Mouse (Mus musculus) hindbrain, embryonic 15.5 days (tissue): ENCODE results near the gene Akt2. TPM values are rescaled to one million over a fixed set of nuclear protein-coding genes. Genes with fewer than 3 reads are reported as not detected.

Experiments
- ATAC-seq: fragments of 200-750 bp; cut with Nextera tagmentation; 2 replicates; pipeline ENCODE4 v1.8.0; 2017; ENCODE audit warnings: low read depth, moderate number of reproducible peaks, moderate TSS enrichment; ENCODE audit not compliant: low FRiP score
- H3K27ac ChIP-seq: fragments of 300-500 bp; sonication (generic); replicated peaks from 2 replicates; pipeline ENCODE4 v1.5.1; 2015; ENCODE audit warnings: mild to moderate bottlenecking, inconsistent platforms
- H3K27me3 ChIP-seq: fragments of 300-500 bp; sonication (generic); 2 replicates; pipeline ENCODE4 v1.6.1; 2015; ENCODE audit warnings: control low read depth, inconsistent platforms
- H3K36me3 ChIP-seq: fragments of 300-500 bp; sonication (generic); 2 replicates; pipeline ENCODE4 v1.6.1; 2015; ENCODE audit warnings: control low read depth, inconsistent platforms
- H3K4me1 ChIP-seq: fragments of 300-500 bp; sonication (generic); replicated peaks from 2 replicates; pipeline ENCODE4 v1.6.1; 2015; ENCODE audit warnings: control low read depth, inconsistent platforms
- H3K4me2 ChIP-seq: fragments of 300-500 bp; sonication (generic); 2 replicates; pipeline ENCODE4 v1.6.1; 2015; ENCODE audit warnings: moderate library complexity, mild to moderate bottlenecking, inconsistent platforms
- H3K4me3 ChIP-seq: fragments of 300-500 bp; sonication (generic); 2 replicates; pipeline ENCODE4 v1.5.1; 2015; ENCODE audit warnings: mild to moderate bottlenecking, inconsistent platforms
- H3K9ac ChIP-seq: fragments of 300-500 bp; sonication (generic); 2 replicates; pipeline ENCODE4 v1.6.1; 2015; ENCODE audit warnings: inconsistent platforms
- H3K9me3 ChIP-seq: fragments of 300-500 bp; sonication (generic); 2 replicates; pipeline ENCODE4 v1.6.1; 2016; ENCODE audit warnings: control low read depth, inconsistent platforms
- WGBS: fragments of 180-500 bp; shearing (Covaris S2); methylation state at CpG from one replicate; pipeline ENCODE4 v1.1.7; 2015; 5-methylcytosine and 5-hydroxymethylcytosine counted together
- polyA plus RNA-seq: library from polyadenylated mRNA; unstranded; fragments of >200 nt; fragmentation: Nextera tagmentation; extraction: Ambion mirVana; gene quantifications from 2 replicates; pipeline ENCODE4 v1.2.1, GENCODE M21; 2015

The Akt2 gene
- polyA plus RNA-seq, 1 experiment from 2014 or later, result 74.2 TPM

DNA sequence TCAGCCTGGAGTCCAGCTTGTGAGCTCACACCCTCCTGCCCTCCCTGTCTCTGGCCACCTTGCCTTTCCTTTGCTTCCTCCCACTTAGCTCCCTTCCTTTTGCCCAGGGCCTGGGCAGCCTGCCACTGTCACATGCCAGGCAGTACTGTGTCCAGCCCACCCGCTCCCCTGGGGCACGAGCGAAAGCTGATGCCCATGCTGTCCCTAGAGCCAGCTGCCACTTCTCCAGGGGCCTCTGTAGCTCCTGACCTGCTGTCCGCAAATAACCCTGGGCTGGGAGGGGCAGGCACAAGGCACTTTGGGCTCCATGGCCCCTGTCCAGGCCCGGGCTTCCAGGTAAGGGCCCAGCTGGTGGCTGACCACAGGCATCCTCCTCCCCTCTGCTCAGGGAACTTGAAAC, 16.2 kb downstream of the Akt2 start:
- 45% methylated on average over 5 of the region's 5 CpGs for WGBS

DNA sequence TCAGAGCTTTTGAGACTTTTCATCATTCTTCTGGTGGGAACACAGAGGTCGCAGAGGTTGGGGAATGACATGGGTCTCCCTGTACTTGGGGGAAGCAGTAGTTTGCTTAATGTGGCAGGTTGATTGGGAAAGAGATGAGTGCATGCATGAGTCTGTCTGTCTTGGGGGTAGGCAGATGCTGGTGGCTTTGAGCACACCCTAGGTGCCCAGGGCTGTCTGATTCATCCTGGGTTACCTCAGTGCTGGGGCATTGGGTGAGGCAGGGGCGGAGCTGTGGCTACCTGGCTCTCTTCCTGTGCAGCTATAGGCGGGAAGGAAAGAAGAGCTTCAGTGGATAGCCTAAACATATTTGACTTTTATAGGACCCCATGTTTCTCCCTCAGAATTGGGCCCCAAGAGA, 16.8 kb downstream of the Akt2 start:
- Histone ChIP-seq H3K27ac (0 out of 2 replicates have a peak overlapping the region, but pooled peaks have one; percentile 62), H3K4me2 (no peak overlapping the region), H3K9ac (no peak overlapping the region), H3K9me3 (no peaks in the 10 kb centered on the region), H3K36me3 (peaks cover 14% of the 10 kb centered on the region; the same call in 1 of the 2 replicates), H3K4me3 (no peak overlapping the region), H3K4me1 (peaks cover 57% of the 10 kb centered on the region), H3K27me3 (no peaks in the 10 kb centered on the region)
- ATAC-seq, result no peak
- WGBS, result 86% methylated on average over 3 of the region's 3 CpGs

More for the DNA sequence above, 16.2 kb downstream of the Akt2 start:
- no peak overlapping the region for H3K4me2 ChIP-seq
- H3K9me3 ChIP-seq, result no peaks in the 10 kb centered on the region
- no peak overlapping the region for H3K4me3 ChIP-seq
- H3K27ac ChIP-seq, result peak overlapping the region; percentile 62; the same call in 1 of the 2 replicates
- peaks cover 52% of the 10 kb centered on the region for H3K4me1 ChIP-seq
- H3K9ac ChIP-seq, result no peak overlapping the region
- ATAC-seq, result peak; percentile 65; the same call in 1 of the 2 replicates
- no peaks in the 10 kb centered on the region for H3K27me3 ChIP-seq
- H3K36me3 ChIP-seq, result peaks cover 14% of the 10 kb centered on the region; the same call in 1 of the 2 replicates

- H3K9ac ChIP-seq, result no peak overlapping the region
- H3K4me3 ChIP-seq, result no peak overlapping the region
- 92% methylated on average over 4 of the region's 4 CpGs for WGBS
- H3K9me3 ChIP-seq, result no peaks in the 10 kb centered on the region
- H3K27ac ChIP-seq, result no peak overlapping the region
- H3K27me3 ChIP-seq, result no peaks in the 10 kb centered on the region
- H3K36me3 ChIP-seq, result peaks cover 14% of the 10 kb centered on the region; the same call in 1 of the 2 replicates
- no peak for ATAC-seq
- no peak overlapping the region for H3K4me2 ChIP-seq
- peaks cover 59% of the 10 kb centered on the region for H3K4me1 ChIP-seq
Observed at GRCm38 (mm10) chr7:27609285-27609684, 17.9 kb downstream of the Akt2 start.

DNA sequence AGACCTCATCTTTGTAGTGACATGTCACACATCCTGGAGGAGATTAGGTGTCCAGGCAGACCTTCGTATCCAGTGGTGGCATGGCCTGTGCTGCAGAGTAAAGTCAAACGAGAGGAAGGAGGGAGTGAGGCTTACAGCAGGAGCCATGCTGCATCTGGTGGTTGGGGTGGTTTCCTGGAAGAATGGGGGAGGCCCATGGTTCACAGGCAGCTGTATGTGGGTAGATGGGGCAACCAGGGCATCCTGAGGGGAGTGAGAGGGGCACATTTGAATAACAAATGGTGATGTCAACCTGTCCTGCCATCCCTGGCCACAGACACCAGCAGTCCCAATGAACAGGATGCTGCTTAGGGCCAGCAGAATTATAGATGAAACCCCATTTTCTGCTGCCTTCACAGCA, 18.3 kb downstream of the Akt2 start:
- H3K36me3 ChIP-seq, result peaks cover 14% of the 10 kb centered on the region; the same call in 1 of the 2 replicates
- WGBS, result 82% methylated on average over 2 of the region's 2 CpGs
- no peaks in the 10 kb centered on the region for H3K27me3 ChIP-seq
- no peaks in the 10 kb centered on the region for H3K9me3 ChIP-seq
- H3K4me3 ChIP-seq, result no peak overlapping the region
- H3K27ac ChIP-seq, result no peak overlapping the region
- peaks cover 59% of the 10 kb centered on the region for H3K4me1 ChIP-seq
- no peak overlapping the region for H3K9ac ChIP-seq
- no peak overlapping the region for H3K4me2 ChIP-seq
- no peak for ATAC-seq

DNA sequence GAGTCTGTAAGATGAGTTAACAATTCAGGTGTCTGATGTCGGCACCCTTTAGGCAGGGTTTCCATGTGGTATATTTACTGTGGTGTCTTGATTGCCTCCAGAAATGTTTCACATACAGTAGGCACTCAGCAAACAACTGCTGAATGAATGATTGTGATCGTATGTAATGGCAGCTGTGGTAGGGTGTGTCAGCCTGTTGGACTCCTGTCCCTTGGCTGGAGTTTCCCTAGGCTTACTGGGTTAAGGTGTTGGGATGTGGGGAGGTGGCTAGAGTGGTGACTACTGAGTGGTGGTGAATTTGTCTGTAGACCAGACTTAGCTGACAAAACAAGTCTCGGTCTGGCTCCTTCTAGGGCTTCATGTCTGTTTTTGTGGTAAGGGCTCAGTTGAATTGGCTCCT, 19.0 kb downstream of the Akt2 start:
- Histone ChIP-seq H3K4me3 (no peak overlapping the region), H3K36me3 (peaks cover 14% of the 10 kb centered on the region; the same call in 1 of the 2 replicates), H3K4me2 (no peak overlapping the region), H3K9ac (no peak overlapping the region), H3K4me1 (peaks cover 58% of the 10 kb centered on the region), H3K27me3 (no peaks in the 10 kb centered on the region), H3K9me3 (no peaks in the 10 kb centered on the region), H3K27ac (no peak overlapping the region; the same call in 1 of the 2 replicates)
- ATAC-seq, result no peak
- WGBS, result 96% methylated on average over 3 of the region's 3 CpGs

DNA sequence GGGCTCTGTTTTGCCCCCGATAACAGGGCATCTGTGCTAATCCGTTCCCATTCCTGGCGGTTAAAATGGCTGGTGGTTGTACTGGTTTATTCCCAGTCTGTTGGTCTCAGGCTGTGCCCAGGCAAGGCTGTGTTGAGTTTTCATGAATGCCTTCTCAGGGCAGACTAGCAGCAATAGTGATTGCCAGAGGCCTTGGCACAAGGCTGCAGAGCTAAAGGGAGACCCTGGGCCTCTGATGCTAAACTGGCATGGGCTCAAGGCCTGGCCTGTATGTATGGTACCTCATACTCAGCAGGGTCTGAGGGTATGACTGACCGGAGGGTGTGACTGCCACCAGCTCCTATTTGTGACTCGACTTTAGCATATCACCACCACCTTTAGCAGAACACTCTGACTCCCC, 19.5 kb downstream of the Akt2 start:
- Histone ChIP-seq H3K4me1 (peaks cover 53% of the 10 kb centered on the region), H3K9me3 (no peaks in the 10 kb centered on the region), H3K4me3 (no peak overlapping the region)

DNA sequence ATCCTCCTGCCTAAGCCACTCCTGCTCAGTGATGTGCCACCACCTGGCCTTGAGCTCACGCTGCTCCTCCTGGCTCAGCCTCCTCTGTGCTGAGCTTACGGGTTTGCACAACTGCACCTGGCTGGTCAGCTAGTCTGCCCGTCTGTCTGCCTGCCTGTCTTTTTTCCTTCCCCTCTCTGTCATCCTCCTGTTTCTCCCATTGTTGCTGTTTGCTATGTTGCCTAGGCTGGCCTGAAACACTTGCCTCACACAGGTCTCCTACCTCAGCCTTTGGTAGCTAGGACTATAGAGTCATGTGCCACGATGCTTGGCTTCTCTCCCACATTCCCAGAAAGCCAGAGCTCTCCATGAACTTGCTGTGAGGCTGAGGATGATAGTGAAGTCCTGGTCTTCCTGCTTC, 21.6 kb downstream of the Akt2 start:
- H3K4me2 ChIP-seq, result no peak overlapping the region
- H3K27ac ChIP-seq, result peak overlapping the region; percentile 56
- H3K36me3 ChIP-seq, result peaks cover 30% of the 10 kb centered on the region
- H3K9me3 ChIP-seq, result no peaks in the 10 kb centered on the region
- H3K9ac ChIP-seq, result no peak overlapping the region
- H3K4me1 ChIP-seq, result peaks cover 32% of the 10 kb centered on the region
- H3K4me3 ChIP-seq, result no peak overlapping the region
- no peaks in the 10 kb centered on the region for H3K27me3 ChIP-seq
- no peak for ATAC-seq
- 59% methylated on average over 4 of the region's 4 CpGs for WGBS

More for the DNA sequence above, 19.5 kb downstream of the Akt2 start:
- no peak overlapping the region for H3K4me2 ChIP-seq
- WGBS, result 77% methylated on average over 5 of the region's 5 CpGs
- no peak for ATAC-seq
- H3K27me3 ChIP-seq, result no peaks in the 10 kb centered on the region
- no peak overlapping the region for H3K9ac ChIP-seq
- peaks cover 14% of the 10 kb centered on the region; the same call in 1 of the 2 replicates for H3K36me3 ChIP-seq
- no peak overlapping the region; the same call in 1 of the 2 replicates for H3K27ac ChIP-seq

DNA sequence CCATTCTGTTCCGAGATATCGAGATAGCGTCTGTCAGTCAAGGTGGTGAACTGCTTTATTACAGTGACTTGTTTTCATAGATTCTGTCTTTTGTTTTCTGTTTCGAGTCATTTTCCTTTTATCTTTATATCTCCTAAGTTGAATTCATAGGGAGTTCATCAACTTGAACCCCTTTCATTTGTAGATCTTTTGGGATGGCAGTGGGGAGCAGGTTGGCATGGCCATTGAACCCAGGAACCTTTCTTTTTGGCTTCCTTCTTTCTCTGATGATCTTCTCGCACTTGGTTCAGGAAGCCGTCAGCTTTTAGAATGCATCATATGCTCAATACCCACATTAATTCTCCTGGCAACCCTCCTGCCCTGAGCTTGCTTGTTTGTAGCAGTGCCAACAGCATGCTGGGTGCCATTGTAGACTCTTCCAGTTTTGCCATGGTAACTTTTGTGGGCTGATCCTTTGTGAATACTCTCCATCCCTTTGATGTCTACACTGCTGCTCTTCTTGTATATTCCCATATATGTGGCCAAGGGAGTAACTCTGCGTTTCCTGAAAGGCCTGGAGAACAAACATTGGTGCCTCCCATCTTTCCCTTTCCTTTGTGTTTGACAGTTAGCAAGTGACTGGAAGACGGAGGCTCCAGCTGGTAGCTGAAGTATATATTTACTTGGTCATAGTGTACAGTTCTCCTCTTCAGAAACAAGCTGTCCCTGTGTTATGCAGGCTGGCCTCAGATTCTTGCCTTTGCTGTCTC, 22.6 kb downstream of the Akt2 start:
- Histone ChIP-seq H3K4me3 (no peak overlapping the region), H3K9me3 (no peaks in the 10 kb centered on the region), H3K9ac (no peak overlapping the region), H3K27me3 (no peaks in the 10 kb centered on the region), H3K27ac (peak overlapping the region; percentile 56), H3K36me3 (peaks cover 35% of the 10 kb centered on the region), H3K4me2 (0 out of 2 replicates have a peak overlapping the region, but pooled peaks have one; percentile 7), H3K4me1 (peaks cover 29% of the 10 kb centered on the region)
- 30% methylated on average over 8 of the region's 8 CpGs for WGBS
- peak; percentile 81 for ATAC-seq

DNA sequence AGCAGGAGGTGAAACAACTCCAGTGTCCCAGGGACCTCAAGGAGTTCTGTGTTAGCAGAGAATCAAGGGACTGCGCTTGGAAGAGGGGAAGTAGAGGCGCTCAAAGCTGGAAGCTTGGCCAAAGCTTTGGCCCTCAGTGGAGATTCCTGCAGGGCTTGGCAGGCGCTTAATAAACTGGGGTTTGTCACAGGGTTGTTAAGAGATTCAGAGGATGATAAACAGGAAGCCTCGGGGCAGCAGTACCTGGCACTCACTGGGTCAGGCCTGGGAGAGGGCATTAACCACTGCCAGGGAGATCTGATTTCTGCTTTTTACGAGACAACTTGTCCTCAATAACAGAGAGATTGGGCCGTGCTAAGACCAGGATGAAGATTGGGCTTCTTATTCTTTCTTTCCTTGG, 29.7 kb downstream of the Akt2 start:
- Histone ChIP-seq H3K4me1 (no peaks in the 10 kb centered on the region), H3K9ac (no peak overlapping the region), H3K9me3 (no peaks in the 10 kb centered on the region), H3K27ac (no peak overlapping the region), H3K4me2 (no peak overlapping the region), H3K27me3 (no peaks in the 10 kb centered on the region), H3K36me3 (peaks cover 37% of the 10 kb centered on the region), H3K4me3 (no peak overlapping the region)
- no peak for ATAC-seq
- 80% methylated on average over 6 of the region's 6 CpGs for WGBS

DNA sequence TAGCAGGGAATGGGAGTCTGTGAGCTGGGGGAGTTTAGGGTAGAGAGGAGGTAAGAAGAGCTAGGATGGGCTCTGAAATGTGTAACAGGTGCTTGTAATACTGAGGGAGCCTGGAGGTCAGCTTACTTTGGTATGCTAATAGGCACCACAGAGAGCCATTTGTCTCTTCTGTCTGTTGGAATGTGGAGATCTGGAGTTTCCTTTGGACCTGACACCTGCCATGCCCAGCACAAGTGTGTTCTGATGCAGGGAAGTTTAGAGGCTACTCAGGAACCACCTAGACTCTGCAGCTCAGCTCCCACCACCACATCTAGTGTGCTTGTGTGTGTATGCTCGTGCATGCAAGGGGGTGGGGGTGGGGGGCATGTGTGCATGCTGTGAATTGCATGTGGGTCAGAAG, 30.9 kb downstream of the Akt2 start:
- Histone ChIP-seq H3K9ac (no peak overlapping the region), H3K4me2 (no peak overlapping the region), H3K27ac (no peak overlapping the region), H3K4me3 (no peak overlapping the region), H3K27me3 (no peaks in the 10 kb centered on the region), H3K36me3 (peaks cover 35% of the 10 kb centered on the region), H3K4me1 (no peaks in the 10 kb centered on the region), H3K9me3 (no peaks in the 10 kb centered on the region)
- WGBS, result 69% methylated on average over 1 of the region's 1 CpGs
- ATAC-seq, result no peak

- Histone ChIP-seq H3K4me2 (no peak overlapping the region), H3K4me1 (0 out of 2 replicates have a peak, but pooled peaks cover 3% of the 10 kb centered on the region), H3K36me3 (peaks cover 31% of the 10 kb centered on the region), H3K27ac (no peak overlapping the region), H3K4me3 (no peak overlapping the region), H3K9me3 (no peaks in the 10 kb centered on the region), H3K27me3 (no peaks in the 10 kb centered on the region), H3K9ac (no peak overlapping the region)
- no peak for ATAC-seq
Observed at GRCm38 (mm10) chr7:27624967-27625366, 33.6 kb downstream of the Akt2 start.

GRCm38 (mm10) chr7:27627707-27628106, 36.4 kb downstream of the Akt2 start:
- Histone ChIP-seq H3K4me3 (no peak overlapping the region), H3K9ac (no peak overlapping the region), H3K4me1 (0 out of 2 replicates have a peak, but pooled peaks cover 3% of the 10 kb centered on the region), H3K27me3 (no peaks in the 10 kb centered on the region), H3K9me3 (no peaks in the 10 kb centered on the region), H3K36me3 (peaks cover 36% of the 10 kb centered on the region), H3K4me2 (no peak overlapping the region), H3K27ac (no peak overlapping the region; the same call in 1 of the 2 replicates)
- no peak for ATAC-seq
- 70% methylated on average over 7 of the region's 7 CpGs for WGBS
